Mouse (Mus musculus) effector memory CD4-positive, alpha-beta T cell, adult 5 months (primary cell): ENCODE data around the gene Abhd12b. TPM values are rescaled to one million over a fixed set of nuclear protein-coding genes. Genes with fewer than 3 reads are reported as not detected.

Experiments used
- polyA plus RNA-seq: library from polyadenylated mRNA; unstranded; fragments of 100-300 nt; shearing (Covaris generic); gene quantifications from one replicate; pipeline ENCODE4 v1.2.1, GENCODE M21; 2017

The Abhd12b gene
- polyA plus RNA-seq = not detected

GRCm38 (mm10) chr12:70153842-70154241 lies at the start of gene Abhd12b:
Gene Abhd12b, plus strand, starts transcription at chr12:70154142.

GRCm38 (mm10) chr12:70113351-70113750 lies 40.6 kb upstream of the Abhd12b start, which contains the start of gene Nin:
Gene Nin, minus strand, starts transcription at chr12:70113717.

GRCm38 (mm10) chr12:70231294-70231693 lies 77.4 kb downstream of the Abhd12b start, which contains the start of gene Pygl:
Gene Pygl, minus strand, starts transcription at chr12:70231488.

Other genes with a start within 250 kb of the Abhd12b start
- 5.9 TPM for gene Sav1, start 167.1 kb upstream of the Abhd12b start, polyA plus RNA-seq
- gene Nin, start 40.4 kb upstream of the Abhd12b start, polyA plus RNA-seq = 40.1 TPM
- gene Pygl, start 77.3 kb downstream of the Abhd12b start, polyA plus RNA-seq = 1.1 TPM
- 0.14 TPM for gene Trim9, start 193.5 kb downstream of the Abhd12b start, polyA plus RNA-seq